Mouse (Mus musculus) erythroid progenitor cell, adult 5-6 weeks (primary cell): ENCODE data around the gene Ppp1r1b. TPM values are rescaled to one million over a fixed set of nuclear protein-coding genes. Genes with fewer than 3 reads are reported as not detected.

Source experiments
- ATAC-seq: replicated peaks from 2 replicates; pipeline ENCODE4 v1.8.0; 2016; ENCODE audit warnings: moderate number of reproducible peaks, mild to moderate bottlenecking, moderate TSS enrichment, inconsistent platforms; ENCODE audit not compliant: poor library complexity, low FRiP score, severe bottlenecking
- total RNA-seq, 2 experiments: library from RNA; stranded (forward) in 1 of 2; stranded (reverse) in 1 of 2; fragments of 150-400 nt in 1 of 2; fragments of 186-747, 209-891 nt in 1 of 2; gene quantifications; 2 replicates each; pipeline versions ENCODE4 v1.2.3 to v1.2.4; 2015 to 2017; ENCODE audit warnings: low replicate concordance in 2 of 2

Gene Ppp1r1b
- total RNA-seq, 2 experiments from 2014 or later: not detected

GRCm38 (mm10) chr11:98327136-98328030 lies 20.8 kb upstream of the Ppp1r1b start:
- ATAC-seq: no peak

- ATAC-seq: no peak
Measured at GRCm38 (mm10) chr11:98328031-98328370, 20.2 kb upstream of the Ppp1r1b start.

- no peak for ATAC-seq
Measured at GRCm38 (mm10) chr11:98328371-98329069, 19.7 kb upstream of the Ppp1r1b start.

- ATAC-seq: no peak
Measured at GRCm38 (mm10) chr11:98329081-98329959, 18.9 kb upstream of the Ppp1r1b start, which contains the start of gene Neurod2. Gene Neurod2 (minus strand): TSS chr11:98329648.

GRCm38 (mm10) chr11:98329960-98330744 lies 18.1 kb upstream of the Ppp1r1b start:
- no peak for ATAC-seq

GRCm38 (mm10) chr11:98330745-98331204 lies 17.4 kb upstream of the Ppp1r1b start:
- no peak for ATAC-seq

GRCm38 (mm10) chr11:98331401-98331800 lies 16.8 kb upstream of the Ppp1r1b start:
- no peak for ATAC-seq

- no peak for ATAC-seq
Measured at GRCm38 (mm10) chr11:98332186-98332585, 16.0 kb upstream of the Ppp1r1b start.

- ATAC-seq: no peak
Measured at GRCm38 (mm10) chr11:98332841-98333240, 15.4 kb upstream of the Ppp1r1b start.

GRCm38 (mm10) chr11:98333263-98333696 lies 14.9 kb upstream of the Ppp1r1b start:
- ATAC-seq: 0 out of 2 replicates have a peak, but pooled peaks have one; percentile 13

- ATAC-seq: no peak
Measured at GRCm38 (mm10) chr11:98333981-98334741, 14.0 kb upstream of the Ppp1r1b start.

- ATAC-seq: no peak
Measured at GRCm38 (mm10) chr11:98335250-98335649, 13.0 kb upstream of the Ppp1r1b start.

GRCm38 (mm10) chr11:98336245-98337107 lies 11.7 kb upstream of the Ppp1r1b start:
- no peak for ATAC-seq

- ATAC-seq: no peak
Measured at GRCm38 (mm10) chr11:98338507-98338961, 9.7 kb upstream of the Ppp1r1b start.

GRCm38 (mm10) chr11:98339071-98339501 lies 9.1 kb upstream of the Ppp1r1b start:
- ATAC-seq: no peak

GRCm38 (mm10) chr11:98339679-98340287 lies 8.4 kb upstream of the Ppp1r1b start:
- no peak for ATAC-seq

- ATAC-seq: no peak
Measured at GRCm38 (mm10) chr11:98340597-98340996, 7.6 kb upstream of the Ppp1r1b start.
